Mouse (Mus musculus) hindbrain, embryonic 15.5 days (tissue): ENCODE data around the gene Rbpjl. TPM values are rescaled to one million over a fixed set of nuclear protein-coding genes. Genes with fewer than 3 reads are reported as not detected.
A peak's percentile ranks its signal among the peaks of the same experiment; 100 is the strongest.

Experiments used
- ATAC-seq: fragments of 200-750 bp; cut with Nextera tagmentation; 2 replicates; pipeline ENCODE4 v1.8.0; 2017; ENCODE audit warnings: low read depth, moderate number of reproducible peaks, moderate TSS enrichment; ENCODE audit not compliant: low FRiP score
- H3K27ac ChIP-seq: fragments of 300-500 bp; sonication (generic); replicated peaks from 2 replicates; pipeline ENCODE4 v1.5.1; 2015; ENCODE audit warnings: mild to moderate bottlenecking, inconsistent platforms
- H3K27me3 ChIP-seq: fragments of 300-500 bp; sonication (generic); 2 replicates; pipeline ENCODE4 v1.6.1; 2015; ENCODE audit warnings: control low read depth, inconsistent platforms
- H3K36me3 ChIP-seq: fragments of 300-500 bp; sonication (generic); 2 replicates; pipeline ENCODE4 v1.6.1; 2015; ENCODE audit warnings: control low read depth, inconsistent platforms
- H3K4me1 ChIP-seq: fragments of 300-500 bp; sonication (generic); replicated peaks from 2 replicates; pipeline ENCODE4 v1.6.1; 2015; ENCODE audit warnings: control low read depth, inconsistent platforms
- H3K4me2 ChIP-seq: fragments of 300-500 bp; sonication (generic); 2 replicates; pipeline ENCODE4 v1.6.1; 2015; ENCODE audit warnings: moderate library complexity, mild to moderate bottlenecking, inconsistent platforms
- H3K4me3 ChIP-seq: fragments of 300-500 bp; sonication (generic); 2 replicates; pipeline ENCODE4 v1.5.1; 2015; ENCODE audit warnings: mild to moderate bottlenecking, inconsistent platforms
- H3K9ac ChIP-seq: fragments of 300-500 bp; sonication (generic); 2 replicates; pipeline ENCODE4 v1.6.1; 2015; ENCODE audit warnings: inconsistent platforms
- H3K9me3 ChIP-seq: fragments of 300-500 bp; sonication (generic); 2 replicates; pipeline ENCODE4 v1.6.1; 2016; ENCODE audit warnings: control low read depth, inconsistent platforms
- WGBS: fragments of 180-500 bp; shearing (Covaris S2); methylation state at CpG from one replicate; pipeline ENCODE4 v1.1.7; 2015; 5-methylcytosine and 5-hydroxymethylcytosine counted together
- polyA plus RNA-seq: library from polyadenylated mRNA; unstranded; fragments of >200 nt; fragmentation: Nextera tagmentation; extraction: Ambion mirVana; gene quantifications from 2 replicates; pipeline ENCODE4 v1.2.1, GENCODE M21; 2015

The Rbpjl gene
- polyA plus RNA-seq, 1 experiment from 2014 or later: 0.08 TPM

DNA sequence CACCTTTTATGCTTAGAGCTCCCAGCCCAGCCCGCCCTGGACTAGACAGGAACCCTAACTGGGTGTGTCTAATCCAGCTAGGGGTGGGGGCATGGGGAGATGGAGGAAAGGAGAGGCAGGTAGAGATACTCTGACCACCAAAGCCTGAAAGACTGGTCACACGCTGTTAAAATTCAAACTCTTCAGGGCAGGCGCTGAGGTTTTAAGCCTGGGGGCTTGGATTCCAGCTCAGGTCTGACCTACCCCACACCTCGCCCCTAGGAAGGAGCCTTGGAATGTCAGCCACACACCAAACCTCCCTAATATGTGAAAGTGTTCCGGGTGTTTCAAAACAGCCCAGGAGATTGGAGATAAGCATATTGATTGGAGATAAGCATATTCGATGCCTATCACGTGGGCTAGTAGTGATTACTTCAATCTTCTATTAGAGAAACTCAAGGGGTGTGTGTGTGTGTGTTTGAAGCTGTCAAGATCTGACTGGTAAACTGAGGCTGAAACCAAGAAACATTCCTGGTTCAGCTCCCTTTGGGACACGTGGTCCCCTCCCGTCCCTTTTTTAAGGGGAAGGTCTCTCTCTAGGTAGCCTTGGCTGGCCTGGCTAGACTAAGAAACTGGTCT is 30.4 kb downstream of the Rbpjl start:
- Histone ChIP-seq H3K27me3 (no peaks in the 10 kb centered on the region), H3K4me2 (no peak overlapping the region), H3K9me3 (no peaks in the 10 kb centered on the region), H3K36me3 (no peaks in the 10 kb centered on the region), H3K4me1 (no peaks in the 10 kb centered on the region), H3K27ac (no peak overlapping the region), H3K4me3 (no peak overlapping the region), H3K9ac (no peak overlapping the region)
- WGBS: 86% methylated on average over 9 of the region's 9 CpGs
- ATAC-seq: no peak

- Histone ChIP-seq H3K36me3 (no peaks in the 10 kb centered on the region), H3K4me3 (no peak overlapping the region), H3K9ac (no peak overlapping the region), H3K4me1 (no peaks in the 10 kb centered on the region), H3K4me2 (no peak overlapping the region), H3K27ac (no peak overlapping the region), H3K9me3 (no peaks in the 10 kb centered on the region), H3K27me3 (no peaks in the 10 kb centered on the region)
- ATAC-seq: no peak
- WGBS: 86% methylated on average over 3 of the region's 3 CpGs
Measured at GRCm38 (mm10) chr2:164434681-164435080, 31.7 kb downstream of the Rbpjl start.

- H3K27ac ChIP-seq: no peak overlapping the region
- no peak overlapping the region for H3K4me2 ChIP-seq
- H3K9me3 ChIP-seq: no peaks in the 10 kb centered on the region
- no peak overlapping the region for H3K4me3 ChIP-seq
- H3K4me1 ChIP-seq: no peaks in the 10 kb centered on the region
- H3K9ac ChIP-seq: no peak overlapping the region
- no peaks in the 10 kb centered on the region for H3K36me3 ChIP-seq
- no peaks in the 10 kb centered on the region for H3K27me3 ChIP-seq
- ATAC-seq: no peak
- WGBS: 58% methylated on average over 5 of the region's 5 CpGs
Measured at GRCm38 (mm10) chr2:164435216-164436090, 32.5 kb downstream of the Rbpjl start.

- Histone ChIP-seq H3K9ac (no peak overlapping the region), H3K4me1 (no peaks in the 10 kb centered on the region), H3K9me3 (no peaks in the 10 kb centered on the region), H3K4me2 (no peak overlapping the region), H3K27ac (no peak overlapping the region), H3K36me3 (no peaks in the 10 kb centered on the region), H3K27me3 (peaks cover 6% of the 10 kb centered on the region), H3K4me3 (no peak overlapping the region)
- ATAC-seq: no peak
- WGBS: 27% methylated on average over 8 of the region's 8 CpGs
Measured at GRCm38 (mm10) chr2:164436215-164436913, 33.4 kb downstream of the Rbpjl start.

DNA sequence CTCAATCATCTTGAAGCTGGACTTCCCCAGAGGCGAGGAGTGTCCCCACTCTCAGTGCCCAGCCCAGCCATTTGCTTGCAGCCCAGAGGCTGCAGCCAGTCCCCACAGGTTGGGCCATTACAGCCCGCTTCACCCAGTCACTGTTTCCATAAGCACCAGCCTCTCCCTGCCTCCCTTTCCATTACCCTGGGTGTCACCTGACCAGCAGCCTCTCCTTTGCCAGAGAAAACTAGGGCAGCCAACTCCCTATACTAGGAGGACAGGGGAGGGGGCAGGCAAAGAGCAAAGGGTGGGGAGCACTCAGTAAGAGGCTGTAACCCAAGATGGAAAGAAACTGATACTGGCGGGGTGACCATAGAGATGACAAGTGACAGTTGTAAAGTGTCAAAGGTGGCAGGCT is 34.0 kb downstream of the Rbpjl start:
- whole genome bisulfite sequencing: 73% methylated on average over 3 of the region's 3 CpGs
- Histone ChIP-seq H3K27me3 (peaks cover 11% of the 10 kb centered on the region), H3K9me3 (no peaks in the 10 kb centered on the region), H3K9ac (no peak overlapping the region), H3K4me3 (no peak overlapping the region), H3K4me2 (no peak overlapping the region), H3K36me3 (no peaks in the 10 kb centered on the region), H3K27ac (no peak overlapping the region), H3K4me1 (no peaks in the 10 kb centered on the region; the same call in 1 of the 2 replicates)
- no peak for ATAC-seq

DNA sequence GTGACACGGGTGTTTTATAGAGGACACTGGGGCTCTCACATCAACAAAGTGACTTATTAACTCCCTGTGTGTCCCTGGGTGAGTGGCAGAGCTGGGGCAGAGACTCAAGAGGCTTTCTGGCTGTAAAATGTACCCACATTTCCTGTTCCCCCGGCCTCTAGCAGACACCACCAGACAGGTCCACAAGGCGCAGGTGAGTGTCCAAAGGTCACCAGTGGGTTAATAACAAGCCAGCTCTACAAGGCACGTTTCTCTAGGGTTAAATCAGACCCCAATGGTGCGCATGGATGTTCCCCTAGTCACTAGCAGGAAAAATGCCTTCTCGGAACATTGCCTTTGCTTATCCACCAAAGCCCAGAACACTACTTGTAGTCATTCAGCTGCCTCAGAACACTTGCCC is 34.8 kb downstream of the Rbpjl start:
- H3K9me3 ChIP-seq: no peaks in the 10 kb centered on the region
- no peak overlapping the region for H3K4me3 ChIP-seq
- peaks cover 11% of the 10 kb centered on the region for H3K27me3 ChIP-seq
- H3K36me3 ChIP-seq: no peaks in the 10 kb centered on the region
- H3K4me2 ChIP-seq: no peak overlapping the region
- peaks cover 7% of the 10 kb centered on the region for H3K4me1 ChIP-seq
- no peak overlapping the region for H3K9ac ChIP-seq
- WGBS: 79% methylated on average over 6 of the region's 6 CpGs
- ATAC-seq: no peak
- no peak overlapping the region for H3K27ac ChIP-seq

DNA sequence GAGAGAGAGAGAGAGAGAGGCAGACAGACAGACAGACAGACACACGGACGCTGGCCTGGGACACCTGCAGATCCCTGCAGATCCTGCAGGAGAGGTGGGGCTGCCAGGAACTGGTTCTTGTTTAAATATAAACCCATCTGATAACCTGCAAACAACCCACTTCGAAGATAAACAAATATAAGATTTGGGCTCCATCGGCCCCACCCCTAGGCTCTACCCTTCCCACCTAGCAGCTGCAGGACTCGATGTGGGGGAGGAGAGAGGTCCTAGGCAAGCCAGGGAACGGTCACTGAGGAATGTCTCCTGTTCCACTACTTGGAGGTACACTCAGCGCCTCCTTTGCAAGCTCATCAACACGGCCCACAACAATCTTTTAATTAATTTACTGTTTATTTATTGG is 35.3 kb downstream of the Rbpjl start:
- Histone ChIP-seq H3K9ac (no peak overlapping the region), H3K4me2 (no peak overlapping the region), H3K27me3 (peaks cover 11% of the 10 kb centered on the region), H3K27ac (no peak overlapping the region), H3K9me3 (no peaks in the 10 kb centered on the region), H3K4me3 (no peak overlapping the region), H3K4me1 (peaks cover 13% of the 10 kb centered on the region), H3K36me3 (no peaks in the 10 kb centered on the region)
- WGBS: 77% methylated on average over 8 of the region's 8 CpGs
- no peak for ATAC-seq

DNA sequence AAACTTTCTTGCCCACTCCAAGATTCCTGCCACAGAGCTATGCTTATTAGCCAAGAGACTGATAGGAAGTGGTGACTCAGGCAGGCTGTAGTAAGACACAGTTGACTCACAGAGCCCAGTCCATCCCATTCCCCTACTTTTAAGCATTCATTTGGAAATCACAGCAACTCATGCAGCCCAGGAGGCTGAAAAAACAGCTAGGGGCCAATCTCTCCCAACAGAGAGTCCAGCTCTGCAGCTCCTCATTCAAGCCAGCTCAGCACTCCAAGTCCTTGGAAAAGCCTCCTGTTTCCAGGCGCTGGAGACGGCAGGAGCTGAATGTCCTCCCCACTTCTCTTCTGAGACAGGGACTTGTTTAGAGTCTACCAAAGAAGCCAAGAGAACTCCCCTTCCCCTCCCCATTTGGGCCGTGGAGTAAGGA is 36.1 kb downstream of the Rbpjl start:
- no peak overlapping the region for H3K4me2 ChIP-seq
- H3K36me3 ChIP-seq: no peaks in the 10 kb centered on the region
- 74% methylated on average over 3 of the region's 3 CpGs for WGBS
- H3K9me3 ChIP-seq: no peaks in the 10 kb centered on the region
- no peak overlapping the region for H3K4me3 ChIP-seq
- H3K4me1 ChIP-seq: peaks cover 17% of the 10 kb centered on the region
- no peak overlapping the region for H3K27ac ChIP-seq
- H3K9ac ChIP-seq: no peak overlapping the region
- ATAC-seq: no peak
- H3K27me3 ChIP-seq: peaks cover 11% of the 10 kb centered on the region

DNA sequence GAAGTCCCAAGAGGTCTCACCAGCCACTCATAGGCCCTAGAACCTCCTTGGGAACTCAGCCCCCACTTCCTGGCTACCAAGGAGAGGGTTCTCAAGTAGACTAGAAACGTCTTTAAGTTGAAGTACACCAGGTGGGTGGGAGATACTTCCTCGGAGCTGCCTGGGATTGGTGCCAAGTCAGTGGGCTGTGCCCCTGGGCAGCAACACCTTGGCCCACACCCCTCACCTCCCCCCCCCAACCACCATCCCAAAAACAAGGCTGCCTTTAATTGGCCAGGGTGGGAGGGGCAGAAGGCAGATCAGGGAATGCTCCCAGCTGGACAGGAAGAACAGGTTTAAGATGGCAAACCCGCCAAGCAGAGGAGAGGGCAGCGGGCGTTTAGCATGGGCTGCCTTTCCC is 37.4 kb downstream of the Rbpjl start:
- Histone ChIP-seq H3K9ac (no peak overlapping the region), H3K27ac (no peak overlapping the region), H3K4me3 (no peak overlapping the region), H3K4me2 (no peak overlapping the region), H3K9me3 (no peaks in the 10 kb centered on the region), H3K27me3 (peaks cover 11% of the 10 kb centered on the region), H3K36me3 (no peaks in the 10 kb centered on the region), H3K4me1 (peaks cover 17% of the 10 kb centered on the region)
- 84% methylated on average over 5 of the region's 5 CpGs for WGBS
- ATAC-seq: no peak

GRCm38 (mm10) chr2:164441155-164441554 is 38.2 kb downstream of the Rbpjl start:
- peak overlapping the region; percentile 22; the same call in 1 of the 2 replicates for H3K4me2 ChIP-seq
- H3K27me3 ChIP-seq: peaks cover 11% of the 10 kb centered on the region
- no peak for ATAC-seq
- no peaks in the 10 kb centered on the region for H3K36me3 ChIP-seq
- no peak overlapping the region for H3K9ac ChIP-seq
- H3K4me3 ChIP-seq: 0 out of 2 replicates have a peak overlapping the region, but pooled peaks have one; percentile 0
- H3K9me3 ChIP-seq: no peaks in the 10 kb centered on the region
- H3K27ac ChIP-seq: no peak overlapping the region
- 33% methylated on average over 8 of the region's 8 CpGs for WGBS
- H3K4me1 ChIP-seq: peaks cover 17% of the 10 kb centered on the region

- Histone ChIP-seq H3K9me3 (no peaks in the 10 kb centered on the region), H3K4me1 (peaks cover 17% of the 10 kb centered on the region), H3K4me2 (peak overlapping the region; percentile 97), H3K27me3 (peaks cover 11% of the 10 kb centered on the region), H3K4me3 (0 out of 2 replicates have a peak overlapping the region, but pooled peaks have one; percentile 53), H3K9ac (no peak overlapping the region), H3K27ac (no peak overlapping the region), H3K36me3 (no peaks in the 10 kb centered on the region)
- 25% methylated on average over 7 of the region's 7 CpGs for WGBS
- no peak for ATAC-seq
Measured at GRCm38 (mm10) chr2:164441731-164442130, 38.8 kb downstream of the Rbpjl start.
